31 mouse cellular contexts compared by ENCODE assay signal in the genomic region with DNA sequence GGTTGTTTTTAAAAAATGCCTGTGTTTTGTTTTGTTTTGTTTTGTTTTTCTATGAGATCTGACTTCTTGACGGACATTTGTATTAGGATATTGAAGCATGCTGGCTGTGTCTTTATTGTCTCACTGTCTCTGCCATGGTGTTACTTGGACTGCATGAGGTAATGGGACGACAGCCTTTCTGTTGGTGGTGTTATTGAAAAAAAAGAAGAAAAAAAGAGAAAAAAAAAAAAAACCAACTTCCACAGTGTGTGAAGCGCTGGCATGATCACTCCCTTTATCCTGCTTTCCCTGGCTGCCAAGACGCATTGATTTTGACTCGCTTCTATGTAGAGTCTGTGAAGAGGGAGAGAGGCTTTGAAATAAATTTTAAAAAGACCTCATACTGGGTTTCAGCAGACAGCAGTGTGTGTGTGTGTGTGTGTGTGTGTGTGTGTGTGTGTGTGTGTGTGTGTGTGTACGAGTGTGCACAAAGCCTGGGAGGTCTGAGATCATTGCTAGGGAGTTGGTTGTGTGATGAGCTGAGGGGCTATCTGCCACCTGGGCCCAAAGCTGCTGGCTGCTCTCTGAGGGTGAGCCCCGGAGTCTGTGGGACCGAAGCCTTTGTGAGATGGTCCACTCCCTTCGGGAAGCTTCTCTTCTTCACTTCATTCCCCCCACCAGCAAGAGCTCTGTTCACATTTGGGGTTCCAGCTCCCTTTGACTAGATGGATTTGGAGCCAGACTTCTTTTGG. TPM values are rescaled to one million over a fixed set of nuclear protein-coding genes. Genes with fewer than 3 reads are reported as not detected.
DNase-seq lines count a peak whose midpoint lies in the region; ATAC-seq and TF ChIP-seq lines count a peak whose summit lies in the region.
"Had no signal": no experiment of that assay in that cellular context is flagged by ENCODE, and none has a peak within 500 bp of the region (broad histone marks: within the 10 kb centered on the region; RNA-seq: fewer than 3 reads in every experiment).

No protein-coding gene starts in this region.

- WGBS in forebrain, embryonic 13.5 days: 51% methylated on average over 9 of the region's 9 CpGs
- WGBS in forebrain, embryonic 11.5 days: 76% methylated on average over 9 of the region's 9 CpGs
- 46% methylated on average over 9 of the region's 9 CpGs for WGBS in hindbrain, embryonic 15.5 days
- WGBS in hindbrain, embryonic 10.5 days: 74% methylated on average over 9 of the region's 9 CpGs
- WGBS in forebrain, postnatal 0 days: 27% methylated on average over 9 of the region's 9 CpGs
- 39% methylated on average over 9 of the region's 9 CpGs for WGBS in midbrain, embryonic 15.5 days

- peak; percentile 62; the same call in 1 of the 2 replicates for ATAC-seq in forebrain, embryonic 13.5 days
- ATAC-seq in forebrain, embryonic 11.5 days (replicated peaks; ENCODE audit: low FRiP score): no peak
- ATAC-seq in hindbrain, embryonic 15.5 days (ENCODE audit: low FRiP score, low read depth): peak; percentile 39; the same call in 1 of the 2 replicates
- peak; percentile 86 for ATAC-seq in forebrain, postnatal 0 days
- peak; percentile 69 for ATAC-seq in midbrain, embryonic 15.5 days (replicated peaks)
- ATAC-seq: activated CD4-positive, CD25-positive, alpha-beta regulatory T cell, adult 4 months; inflammation-experienced regulatory T-cells, adult 6 months had no signal

- H3K9me3 ChIP-seq in forebrain, embryonic 13.5 days (replicated peaks): no peaks in the 10 kb centered on the region
- H3K9me3 ChIP-seq in forebrain, embryonic 11.5 days (ENCODE audit: control insufficient read depth, low read length): no peaks in the 10 kb centered on the region
- H3K9me3 ChIP-seq in hindbrain, embryonic 15.5 days: no peaks in the 10 kb centered on the region
- no peaks in the 10 kb centered on the region for H3K9me3 ChIP-seq in hindbrain, embryonic 10.5 days
- H3K9me3 ChIP-seq in forebrain, postnatal 0 days (ENCODE audit: low read length): no peaks in the 10 kb centered on the region
- H3K9me3 ChIP-seq in midbrain, embryonic 15.5 days: no peaks in the 10 kb centered on the region
- H3K9me3 ChIP-seq: embryonic facial prominence, embryonic 12.5 days; kidney, embryonic 15.5 days; limb, embryonic 12.5 days; liver, embryonic 15.5 days had no signal

- TF ChIP-seq CTCF in forebrain, postnatal 0 days (IDR thresholded peaks at IDR 0.05; ENCODE audit: low read depth): no peak

- no peak overlapping the region for H3K4me3 ChIP-seq in forebrain, embryonic 13.5 days
- no peak overlapping the region for H3K4me3 ChIP-seq in forebrain, embryonic 11.5 days (ENCODE audit: low read depth, low read length)
- H3K4me3 ChIP-seq in hindbrain, embryonic 15.5 days: no peak overlapping the region
- H3K4me3 ChIP-seq in hindbrain, embryonic 10.5 days: no peak overlapping the region
- H3K4me3 ChIP-seq in forebrain, postnatal 0 days (ENCODE audit: low read depth, low read length): no peak overlapping the region
- H3K4me3 ChIP-seq in midbrain, embryonic 15.5 days: no peak overlapping the region
- H3K4me3 ChIP-seq: embryonic facial prominence, embryonic 12.5 days; kidney, embryonic 15.5 days; limb, embryonic 12.5 days; liver, embryonic 15.5 days had no signal

- H3K36me3 ChIP-seq in forebrain, embryonic 13.5 days (ENCODE audit: poor library complexity, severe bottlenecking): no peaks in the 10 kb centered on the region
- no peaks in the 10 kb centered on the region for H3K36me3 ChIP-seq in forebrain, embryonic 11.5 days (ENCODE audit: control insufficient read depth, insufficient read depth, low read length)
- no peaks in the 10 kb centered on the region for H3K36me3 ChIP-seq in hindbrain, embryonic 15.5 days
- H3K36me3 ChIP-seq in hindbrain, embryonic 10.5 days: no peaks in the 10 kb centered on the region
- H3K36me3 ChIP-seq in forebrain, postnatal 0 days (ENCODE audit: insufficient read depth): no peaks in the 10 kb centered on the region
- no peaks in the 10 kb centered on the region for H3K36me3 ChIP-seq in midbrain, embryonic 15.5 days (replicated peaks)
- H3K36me3 ChIP-seq: embryonic facial prominence, embryonic 12.5 days; kidney, embryonic 15.5 days; limb, embryonic 12.5 days; liver, embryonic 15.5 days had no signal

- intact Hi-C loops in heart, postnatal 25 days (cut with DNase I): no loop called here

- no peak overlapping the region for H3K9ac ChIP-seq in forebrain, embryonic 13.5 days
- H3K9ac ChIP-seq in forebrain, embryonic 11.5 days (ENCODE audit: low read length): no peak overlapping the region
- no peak overlapping the region for H3K9ac ChIP-seq in hindbrain, embryonic 15.5 days
- no peak overlapping the region; the same call in 1 of the 2 replicates for H3K9ac ChIP-seq in forebrain, postnatal 0 days
- no peak overlapping the region for H3K9ac ChIP-seq in midbrain, embryonic 15.5 days
- H3K9ac ChIP-seq: embryonic facial prominence, embryonic 12.5 days; kidney, embryonic 15.5 days; limb, embryonic 12.5 days; liver, embryonic 15.5 days; lung, embryonic 14.5 days had no signal

- peaks cover 8% of the 10 kb centered on the region for H3K4me1 ChIP-seq in forebrain, embryonic 13.5 days
- H3K4me1 ChIP-seq in forebrain, embryonic 11.5 days (replicated peaks; ENCODE audit: control insufficient read depth, insufficient read depth, low read length): peaks cover 5% of the 10 kb centered on the region; the same call in 1 of the 2 replicates
- H3K4me1 ChIP-seq in hindbrain, embryonic 15.5 days (replicated peaks): peaks cover 15% of the 10 kb centered on the region
- peaks cover 22% of the 10 kb centered on the region for H3K4me1 ChIP-seq in hindbrain, embryonic 10.5 days (replicated peaks)
- peaks cover 9% of the 10 kb centered on the region; the same call in 1 of the 2 replicates for H3K4me1 ChIP-seq in forebrain, postnatal 0 days (ENCODE audit: insufficient read depth)
- peaks cover 21% of the 10 kb centered on the region for H3K4me1 ChIP-seq in midbrain, embryonic 15.5 days
- H3K4me1 ChIP-seq: liver, embryonic 15.5 days had no signal

- H3K4me2 ChIP-seq in forebrain, embryonic 13.5 days: no peak overlapping the region
- no peak overlapping the region for H3K4me2 ChIP-seq in forebrain, embryonic 11.5 days (ENCODE audit: low read depth, low read length, severe bottlenecking)
- H3K4me2 ChIP-seq in hindbrain, embryonic 15.5 days: no peak overlapping the region
- H3K4me2 ChIP-seq in forebrain, postnatal 0 days (ENCODE audit: low read depth): no peak overlapping the region
- no peak overlapping the region for H3K4me2 ChIP-seq in midbrain, embryonic 15.5 days
- H3K4me2 ChIP-seq: embryonic facial prominence, embryonic 12.5 days; kidney, embryonic 15.5 days; limb, embryonic 12.5 days; liver, embryonic 15.5 days; lung, embryonic 14.5 days had no signal

- peaks cover 2% of the 10 kb centered on the region; the same call in 1 of the 2 replicates for H3K27me3 ChIP-seq in forebrain, embryonic 13.5 days
- no peaks in the 10 kb centered on the region for H3K27me3 ChIP-seq in forebrain, embryonic 11.5 days (ENCODE audit: control insufficient read depth, insufficient read depth, low read length)
- no peaks in the 10 kb centered on the region for H3K27me3 ChIP-seq in hindbrain, embryonic 15.5 days
- H3K27me3 ChIP-seq in hindbrain, embryonic 10.5 days (ENCODE audit: insufficient read depth, poor library complexity, severe bottlenecking): peaks cover 18% of the 10 kb centered on the region
- H3K27me3 ChIP-seq in forebrain, postnatal 0 days (ENCODE audit: insufficient read depth, low read length): no peaks in the 10 kb centered on the region
- H3K27me3 ChIP-seq in midbrain, embryonic 15.5 days (replicated peaks): no peaks in the 10 kb centered on the region; the same call in 1 of the 2 replicates
- H3K27me3 ChIP-seq: embryonic facial prominence, embryonic 12.5 days had no signal

- no peak for DNase-seq in forebrain, embryonic 11.5 days (ENCODE audit: low spot score)
- DNase-seq in hindbrain, embryonic 10.5 days (ENCODE audit: low spot score): no peak
- DNase-seq in forebrain, postnatal 0 days: peak; percentile 75
- no peak for DNase-seq in urinary bladder, postnatal 4 days (ENCODE audit: low spot score in 2 of 2)
- no peak for DNase-seq in heart, postnatal 25 days (ENCODE audit: low spot score)
- DNase-seq: adrenal gland, adult 8-10 months; cerebellum, adult 11-12 months; cerebellum, adult 9-11 months; embryo, embryonic 11 days; gastrocnemius, postnatal 10 days; heart, postnatal 14 days; kidney, adult 11 months; kidney, postnatal 25 days; lung, embryonic 14.5 days; lung, postnatal 36 days; right cerebral cortex, postnatal 25 days; spleen, adult 18-20 months; thymus, postnatal 14 days had no signal

- H3K27ac ChIP-seq in forebrain, embryonic 13.5 days: no peak overlapping the region
- no peak overlapping the region for H3K27ac ChIP-seq in forebrain, embryonic 11.5 days (ENCODE audit: low read depth, low read length)
- H3K27ac ChIP-seq in hindbrain, embryonic 15.5 days (replicated peaks): peak overlapping the region; percentile 52
- no peak overlapping the region for H3K27ac ChIP-seq in hindbrain, embryonic 10.5 days
- peak overlapping the region; percentile 78 for H3K27ac ChIP-seq in forebrain, postnatal 0 days (ENCODE audit: low read depth, low read length)
- peak overlapping the region; percentile 59 for H3K27ac ChIP-seq in midbrain, embryonic 15.5 days
- H3K27ac ChIP-seq: embryonic facial prominence, embryonic 12.5 days; kidney, embryonic 15.5 days; limb, embryonic 12.5 days; liver, embryonic 15.5 days had no signal

RNA-seq across cellular contexts. Expression of a gene that starts 22.6 kb away (rescaled TPM):
- 0.62 and 0.91 TPM in 2 replicates for polyA plus RNA-seq in forebrain, embryonic 13.5 days (2015; fragmentation: Nextera tagmentation; extraction: Ambion mirVana)
- polyA plus RNA-seq in forebrain, embryonic 11.5 days (2014; fragmentation: Nextera tagmentation; extraction: Ambion mirVana): 0.09 and 0.20 TPM in 2 replicates
- 4.9 and 5.8 TPM in 2 replicates for polyA plus RNA-seq in hindbrain, embryonic 15.5 days (2015; fragmentation: Nextera tagmentation; extraction: Ambion mirVana)
- polyA plus RNA-seq in hindbrain, embryonic 10.5 days (2016; fragmentation: Nextera tagmentation; extraction: Ambion mirVana): 0.25 and 0.37 TPM in 2 replicates
- 17.3 and 26.3 TPM in 2 replicates for total RNA-seq in forebrain, postnatal 0 days (2014; rRNA removed)
- polyA plus RNA-seq in forebrain, postnatal 0 days (2015; fragmentation: Nextera tagmentation; extraction: Ambion mirVana): 4.7 and 8.4 TPM in 2 replicates
- polyA plus RNA-seq in midbrain, embryonic 15.5 days (2015; fragmentation: Nextera tagmentation; extraction: Ambion mirVana): 3.9 and 4.5 TPM in 2 replicates
- under 1 TPM; 0.56 to 0.88 TPM for total RNA-seq in heart, postnatal 25 days (2021)
- total RNA-seq: CH12.LX; megakaryocyte, adult 5-6 weeks; monocyte, adult 5-6 weeks had no signal
- polyA plus RNA-seq: C2C12; liver, embryonic 15.5 days; lung, embryonic 14.5 days had no signal

RNA-seq across cellular contexts. Expression of a gene that starts 31.8 kb away (rescaled TPM):
- polyA plus RNA-seq in forebrain, embryonic 13.5 days (2015; fragmentation: Nextera tagmentation; extraction: Ambion mirVana): 23.5 and 24.6 TPM in 2 replicates
- 27.6 and 28.5 TPM in 2 replicates for polyA plus RNA-seq in forebrain, embryonic 11.5 days (2014; fragmentation: Nextera tagmentation; extraction: Ambion mirVana)
- 21.1 and 21.7 TPM in 2 replicates for polyA plus RNA-seq in hindbrain, embryonic 15.5 days (2015; fragmentation: Nextera tagmentation; extraction: Ambion mirVana)
- 35.0 and 36.8 TPM in 2 replicates for polyA plus RNA-seq in hindbrain, embryonic 10.5 days (2016; fragmentation: Nextera tagmentation; extraction: Ambion mirVana)
- total RNA-seq in forebrain, postnatal 0 days (2014; rRNA removed): 42.8 and 51.0 TPM in 2 replicates
- 15.2 and 16.4 TPM in 2 replicates for polyA plus RNA-seq in forebrain, postnatal 0 days (2015; fragmentation: Nextera tagmentation; extraction: Ambion mirVana)
- polyA plus RNA-seq in midbrain, embryonic 15.5 days (2015; fragmentation: Nextera tagmentation; extraction: Ambion mirVana): 20.0 and 22.3 TPM in 2 replicates
- total RNA-seq in heart, postnatal 25 days (2021): 10 to 100 TPM; 40.3 to 43.6 TPM

RNA-seq across cellular contexts. Expression of a gene that starts 57.8 kb away (rescaled TPM):
- 7.0 and 9.0 TPM in 2 replicates for polyA plus RNA-seq in forebrain, embryonic 13.5 days (2015; fragmentation: Nextera tagmentation; extraction: Ambion mirVana)
- polyA plus RNA-seq in forebrain, embryonic 11.5 days (2014; fragmentation: Nextera tagmentation; extraction: Ambion mirVana): 6.2 and 7.8 TPM in 2 replicates
- polyA plus RNA-seq in hindbrain, embryonic 15.5 days (2015; fragmentation: Nextera tagmentation; extraction: Ambion mirVana): 12.3 and 13.6 TPM in 2 replicates
- polyA plus RNA-seq in hindbrain, embryonic 10.5 days (2016; fragmentation: Nextera tagmentation; extraction: Ambion mirVana): 4.9 and 7.4 TPM in 2 replicates
- 61.6 and 87.8 TPM in 2 replicates for total RNA-seq in forebrain, postnatal 0 days (2014; rRNA removed)
- 10.1 and 12.4 TPM in 2 replicates for polyA plus RNA-seq in forebrain, postnatal 0 days (2015; fragmentation: Nextera tagmentation; extraction: Ambion mirVana)
- 14.5 and 17.8 TPM in 2 replicates for polyA plus RNA-seq in midbrain, embryonic 15.5 days (2015; fragmentation: Nextera tagmentation; extraction: Ambion mirVana)
- total RNA-seq in heart, postnatal 25 days (2021): 1 to 10 TPM; 1.8 TPM
- total RNA-seq: monocyte, adult 5-6 weeks had no signal
- polyA plus RNA-seq: inflammation-experienced regulatory T-cells, adult 6 months had no signal

RNA-seq across cellular contexts. Expression of a gene that starts 58.0 kb away (rescaled TPM):
- 14.0 and 15.5 TPM in 2 replicates for polyA plus RNA-seq in forebrain, embryonic 13.5 days (2015; fragmentation: Nextera tagmentation; extraction: Ambion mirVana)
- polyA plus RNA-seq in forebrain, embryonic 11.5 days (2014; fragmentation: Nextera tagmentation; extraction: Ambion mirVana): 11.8 and 13.0 TPM in 2 replicates
- 16.4 and 17.8 TPM in 2 replicates for polyA plus RNA-seq in hindbrain, embryonic 15.5 days (2015; fragmentation: Nextera tagmentation; extraction: Ambion mirVana)
- 11.3 and 12.3 TPM in 2 replicates for polyA plus RNA-seq in hindbrain, embryonic 10.5 days (2016; fragmentation: Nextera tagmentation; extraction: Ambion mirVana)
- total RNA-seq in forebrain, postnatal 0 days (2014; rRNA removed): 22.4 and 31.2 TPM in 2 replicates
- 15.5 and 19.1 TPM in 2 replicates for polyA plus RNA-seq in forebrain, postnatal 0 days (2015; fragmentation: Nextera tagmentation; extraction: Ambion mirVana)
- polyA plus RNA-seq in midbrain, embryonic 15.5 days (2015; fragmentation: Nextera tagmentation; extraction: Ambion mirVana): 18.6 and 19.6 TPM in 2 replicates
- total RNA-seq in heart, postnatal 25 days (2021): 1 to 10 TPM; 7.4 to 8.8 TPM

Comparison
In these comparisons a context has a peak if more than half of its experiments do, and no peak if none do; other contexts are left out.
1. H3K27ac ChIP-seq: peak in hindbrain, embryonic 15.5 days (single experiment), forebrain, postnatal 0 days (single experiment) and midbrain, embryonic 15.5 days (single experiment); none in forebrain, embryonic 13.5 days (single experiment), forebrain, embryonic 11.5 days (single experiment) and hindbrain, embryonic 10.5 days (single experiment).